Mouse (Mus musculus) heart, embryonic 14.5 days (tissue): ENCODE data around the gene Nhsl2. TPM values are rescaled to one million over a fixed set of nuclear protein-coding genes. Genes with fewer than 3 reads are reported as not detected.
"Not testable (repeated sequence)": the region's sequence is repeated elsewhere in the genome, so short reads cannot be mapped to it uniquely, and the experiment has no call there.

Experiments
- ATAC-seq: fragments of 200-750 bp; cut with Nextera tagmentation; 2 replicates; pipeline ENCODE4 v1.8.0; 2017; ENCODE audit warnings: low read depth, moderate TSS enrichment; ENCODE audit not compliant: insufficient number of reproducible peaks, insufficient read depth, low FRiP score
- H3K27ac ChIP-seq, 2 experiments: fragments of 200-500 bp in 1 of 2; fragments of 300-500 bp in 1 of 2; sonication (generic) in 1 of 2; replicated peaks in 1 of 2; 2 replicates each; pipeline ENCODE4 v1.5.1; 2012 to 2014; ENCODE audit warnings: low read depth in 2 of 2, low read length in 2 of 2, control low read depth in 1 of 2, mild to moderate bottlenecking in 1 of 2, mixed read lengths in 1 of 2; ENCODE audit not compliant: control insufficient read depth in 1 of 2, insufficient read depth in 1 of 2
- H3K27me3 ChIP-seq: fragments of 300-500 bp; sonication (generic); 2 replicates; pipeline ENCODE4 v1.6.1; 2014; ENCODE audit warnings: mild to moderate bottlenecking, low read length, control low read depth; ENCODE audit not compliant: control insufficient read depth, insufficient read depth
- H3K36me3 ChIP-seq: fragments of 300-500 bp; sonication (generic); 2 replicates; pipeline ENCODE4 v1.6.1; 2014; ENCODE audit warnings: mild to moderate bottlenecking, control low read depth, low read length, mixed read lengths; ENCODE audit not compliant: control insufficient read depth, insufficient read depth
- H3K4me1 ChIP-seq, 2 experiments: fragments of 200-500 bp in 1 of 2; fragments of 300-500 bp in 1 of 2; sonication (generic) in 1 of 2; 2 replicates each; pipeline ENCODE4 v1.6.1; 2012 to 2014; ENCODE audit warnings: low read length in 2 of 2, control low read depth in 1 of 2, mixed read lengths in 1 of 2; ENCODE audit not compliant: control insufficient read depth in 2 of 2, insufficient read depth in 2 of 2
- H3K4me2 ChIP-seq: fragments of 300-500 bp; sonication (generic); 2 replicates; pipeline ENCODE4 v1.6.1; 2014; ENCODE audit warnings: mild to moderate bottlenecking, low read length
- H3K4me3 ChIP-seq, 2 experiments: fragments of 200-500 bp in 1 of 2; fragments of 300-500 bp in 1 of 2; sonication (generic) in 1 of 2; 2 replicates each; pipeline ENCODE4 v1.5.1; 2012 to 2014; ENCODE audit warnings: low read length in 2 of 2, mild to moderate bottlenecking in 2 of 2, control low read depth in 1 of 2, low read depth in 1 of 2, moderate library complexity in 1 of 2; ENCODE audit not compliant: control insufficient read depth in 1 of 2, insufficient read depth in 1 of 2
- H3K9ac ChIP-seq: fragments of 300-500 bp; sonication (generic); 2 replicates; pipeline ENCODE4 v1.6.1; 2014; ENCODE audit warnings: mild to moderate bottlenecking, low read length
- H3K9me3 ChIP-seq: fragments of 300-500 bp; sonication (generic); 2 replicates; pipeline ENCODE4 v1.6.1; 2016; ENCODE audit warnings: low read length, control low read depth; ENCODE audit not compliant: control insufficient read depth
- WGBS: fragments of 180-500 bp; shearing (Covaris S2); extraction: QIAGEN DNeasy Blood & Tissue Kit; methylation state at CpG from one replicate; pipeline ENCODE4 v1.1.7; 2014; 5-methylcytosine and 5-hydroxymethylcytosine counted together
- polyA plus RNA-seq: library from polyadenylated mRNA; unstranded; fragments of >200 nt; fragmentation: Nextera tagmentation; extraction: Ambion mirVana; gene quantifications from 2 replicates; pipeline ENCODE4 v1.2.1, GENCODE M21; 2014

Gene Nhsl2
- polyA plus RNA-seq, 1 experiment from 2014 or later: 15.5 TPM

DNA sequence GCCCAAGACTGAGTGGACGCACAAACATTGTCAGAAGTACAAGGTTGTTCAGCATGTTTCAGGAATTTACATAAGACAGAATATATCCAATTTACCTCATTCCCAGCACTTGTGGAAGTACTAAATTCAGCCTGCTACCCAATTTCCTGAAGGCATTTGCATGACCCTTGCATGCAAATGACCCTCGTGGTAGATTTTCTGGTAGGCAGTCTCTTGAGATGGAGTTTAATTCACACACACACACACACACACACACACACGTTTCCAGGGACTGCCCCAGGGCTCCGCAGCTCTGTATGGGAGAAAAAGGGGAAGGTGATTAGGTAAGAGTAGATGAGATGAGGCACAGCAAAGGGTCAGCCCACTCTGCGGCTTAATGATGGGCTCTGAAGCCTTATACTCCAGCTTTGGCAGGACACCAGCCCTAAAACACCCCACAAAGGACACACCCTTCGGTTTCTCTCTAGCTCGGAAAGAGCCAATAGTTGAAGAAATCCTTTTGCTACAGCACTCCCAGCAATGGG lies 245.3 kb downstream of the Nhsl2 start:
- no peak overlapping the region for H3K9ac ChIP-seq
- no peak for ATAC-seq
- 73% methylated on average over 7 of the region's 7 CpGs for WGBS
- H3K4me2 ChIP-seq: no peak overlapping the region
- H3K27ac ChIP-seq: no peak overlapping the region
- H3K36me3 ChIP-seq: no peaks in the 10 kb centered on the region
- H3K27me3 ChIP-seq: no peaks in the 10 kb centered on the region
- H3K9me3 ChIP-seq: no peaks in the 10 kb centered on the region
- H3K4me3 ChIP-seq: no peak overlapping the region
- no peaks in the 10 kb centered on the region for H3K4me1 ChIP-seq

DNA sequence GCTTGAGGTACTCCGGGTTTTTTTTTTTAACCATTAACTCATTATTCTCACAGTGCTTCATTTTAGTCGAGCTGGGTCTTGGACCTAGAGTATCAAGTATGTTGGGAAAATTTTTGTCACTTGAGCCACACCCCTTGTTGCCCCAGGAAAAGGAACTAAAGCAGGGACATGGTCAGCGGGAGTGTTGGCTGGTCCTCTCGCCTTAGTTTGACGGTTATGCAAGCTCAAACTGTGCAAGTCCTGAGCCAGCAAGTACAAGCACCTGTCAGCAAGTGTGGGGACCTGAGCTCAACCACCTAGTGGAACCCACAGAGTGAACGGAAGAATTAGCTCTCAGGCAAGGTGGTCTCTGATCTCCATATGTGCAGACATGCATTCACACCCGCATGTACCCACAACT lies 252.7 kb downstream of the Nhsl2 start:
- H3K4me3 ChIP-seq: no peak overlapping the region
- H3K36me3 ChIP-seq: no peaks in the 10 kb centered on the region
- H3K9ac ChIP-seq: no peak overlapping the region
- no peaks in the 10 kb centered on the region for H3K27me3 ChIP-seq
- no peak for ATAC-seq
- no peak overlapping the region for H3K4me2 ChIP-seq
- no peaks in the 10 kb centered on the region for H3K9me3 ChIP-seq
- H3K4me1 ChIP-seq: no peaks in the 10 kb centered on the region
- no peak overlapping the region for H3K27ac ChIP-seq
- WGBS: 57% methylated on average over 7 of the region's 7 CpGs

DNA sequence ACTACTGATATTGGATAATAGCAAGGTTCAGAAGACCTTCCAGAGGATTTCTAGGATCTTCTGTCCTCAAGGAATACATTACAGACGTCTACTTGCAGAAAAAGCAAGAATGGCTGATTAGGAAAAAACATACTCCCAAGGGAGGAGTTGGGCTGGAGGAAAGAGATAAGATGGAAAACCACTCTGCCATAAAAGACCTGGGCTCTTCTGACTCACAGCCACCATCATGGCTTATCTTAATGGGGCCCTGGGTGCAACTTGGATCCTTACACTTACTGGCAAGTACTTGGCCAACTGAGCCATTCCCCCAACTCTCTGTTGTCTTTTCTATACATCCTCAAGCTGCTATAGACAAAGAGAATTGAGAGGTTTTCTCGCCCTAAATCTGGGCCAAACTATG lies 254.6 kb downstream of the Nhsl2 start:
- not testable (repeated sequence) for ATAC-seq, H3K36me3 ChIP-seq, H3K9me3 ChIP-seq, H3K4me3 ChIP-seq, H3K27ac ChIP-seq, H3K4me2 ChIP-seq, H3K4me1 ChIP-seq, H3K9ac ChIP-seq, H3K27me3 ChIP-seq
- WGBS: 41% methylated on average over 2 of the region's 2 CpGs

DNA sequence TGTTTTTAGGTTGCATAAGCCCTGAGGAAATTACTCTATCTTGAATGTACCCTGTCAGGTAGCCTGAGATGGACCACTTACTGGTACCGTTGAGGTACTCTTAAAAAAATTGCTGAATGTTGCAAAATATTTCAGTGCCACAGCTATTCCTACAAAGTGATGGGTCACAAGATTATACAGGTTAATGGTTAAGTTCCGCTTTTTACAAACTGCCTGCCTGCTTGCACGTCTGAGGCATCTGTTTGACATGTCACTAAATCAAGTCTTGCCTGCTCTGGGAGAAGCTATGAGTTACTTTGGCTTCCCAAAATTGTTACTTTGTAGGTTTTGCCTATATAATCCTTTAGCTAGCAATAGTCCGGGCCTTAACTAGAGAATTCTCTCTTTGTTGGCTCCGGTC lies 260.2 kb downstream of the Nhsl2 start:
- 65% methylated on average over 5 of the region's 5 CpGs for WGBS
- not testable (repeated sequence) for ATAC-seq

DNA sequence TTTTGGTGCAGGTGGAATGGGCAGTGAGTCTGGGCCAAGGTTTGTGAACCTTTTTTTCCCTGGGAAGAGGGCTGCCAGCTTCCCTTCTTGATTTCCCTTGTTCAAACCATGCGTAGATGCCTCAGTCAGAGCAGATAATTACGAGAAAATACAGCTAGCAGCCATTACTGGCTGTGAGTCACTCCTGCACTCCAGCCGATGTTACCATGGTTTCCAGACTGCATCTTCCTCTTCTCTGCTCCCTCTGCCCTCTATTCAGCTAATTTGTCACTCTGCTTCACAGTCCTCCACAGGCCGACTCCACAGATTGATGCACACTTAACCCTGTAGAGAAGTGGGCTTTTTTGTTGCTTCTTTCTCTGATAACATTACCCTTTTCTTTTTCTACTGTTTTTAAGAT lies 266.5 kb downstream of the Nhsl2 start:
- Histone ChIP-seq H3K4me2 (no peak overlapping the region), H3K27me3 (no peaks in the 10 kb centered on the region), H3K9ac (no peak overlapping the region), H3K4me1 (peaks cover 0 to 4% of the 10 kb centered on the region in 2 experiments; a peak in 1 of 4 replicates), H3K27ac (no peak overlapping the region), H3K36me3 (no peaks in the 10 kb centered on the region), H3K4me3 (no peak overlapping the region), H3K9me3 (no peaks in the 10 kb centered on the region)
- WGBS: 53% methylated on average over 4 of the region's 4 CpGs
- no peak for ATAC-seq

More for the DNA sequence above, 260.2 kb downstream of the Nhsl2 start:
- H3K4me1 ChIP-seq, H3K36me3 ChIP-seq, H3K4me2 ChIP-seq, H3K4me3 ChIP-seq, H3K9me3 ChIP-seq, H3K27me3 ChIP-seq, H3K9ac ChIP-seq, H3K27ac ChIP-seq: not testable (repeated sequence)

DNA sequence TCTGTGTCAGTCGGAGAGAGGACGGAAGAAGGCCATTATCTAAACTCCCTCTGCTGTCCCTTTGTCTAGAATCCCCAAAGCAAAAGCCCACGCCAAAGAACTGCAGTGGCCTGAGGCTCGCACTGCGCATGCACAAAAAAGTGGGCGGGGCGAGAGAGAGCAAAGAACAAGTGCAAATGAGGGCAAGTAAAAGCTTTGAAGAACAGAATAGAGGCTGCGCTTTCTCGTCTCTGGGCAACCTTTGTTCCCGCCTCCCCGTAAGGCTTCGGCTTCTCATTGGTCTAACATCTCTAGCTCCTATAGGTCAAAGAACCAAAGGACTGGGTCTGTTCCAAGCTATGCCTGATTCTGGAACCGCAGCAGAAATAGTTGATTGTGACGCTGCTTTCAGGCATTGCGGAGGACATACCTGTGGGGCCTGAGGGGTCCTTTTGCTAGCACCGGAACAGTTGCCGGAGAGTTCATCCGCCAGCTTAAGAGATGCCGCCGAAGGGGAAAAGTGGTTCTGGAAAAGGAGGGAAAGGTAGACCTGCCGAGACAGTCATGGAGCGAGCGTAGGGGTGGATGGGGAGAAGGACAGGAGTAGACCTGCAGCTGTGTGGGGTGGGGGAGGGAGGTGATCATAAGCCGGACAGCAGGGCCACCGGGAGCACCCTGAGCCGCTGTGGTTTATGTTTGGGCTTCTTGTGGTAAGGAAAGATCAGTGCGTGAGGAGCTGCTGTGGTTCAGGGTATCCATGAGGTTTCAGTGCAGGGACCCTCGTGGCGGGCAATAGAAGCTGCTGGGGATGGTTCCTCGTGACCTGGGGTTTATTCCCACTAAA lies 270.1 kb downstream of the Nhsl2 start, which contains the start of gene Pin4:
Gene Pin4 (plus strand): TSS at position 406 of the 823 bp plus-strand sequence.
- Histone ChIP-seq H3K27me3 (no peaks in the 10 kb centered on the region), H3K36me3 (peaks cover 18% of the 10 kb centered on the region), H3K9ac (peak within 1 kb of the TSS; percentile 80), H3K4me3 (peak within 1 kb of the TSS; percentile 64 to 76), H3K9me3 (no peaks in the 10 kb centered on the region), H3K27ac (peak within 1 kb of the TSS in 1 of 2 experiments; percentile 37; a peak in 2 of 4 replicates), H3K4me1 (peaks cover 0 to 4% of the 10 kb centered on the region in 2 experiments; a peak in 1 of 4 replicates), H3K4me2 (peak within 1 kb of the TSS; percentile 69)
- peak; percentile 99 for ATAC-seq
- 13% methylated on average over 30 of the region's 30 CpGs for WGBS

DNA sequence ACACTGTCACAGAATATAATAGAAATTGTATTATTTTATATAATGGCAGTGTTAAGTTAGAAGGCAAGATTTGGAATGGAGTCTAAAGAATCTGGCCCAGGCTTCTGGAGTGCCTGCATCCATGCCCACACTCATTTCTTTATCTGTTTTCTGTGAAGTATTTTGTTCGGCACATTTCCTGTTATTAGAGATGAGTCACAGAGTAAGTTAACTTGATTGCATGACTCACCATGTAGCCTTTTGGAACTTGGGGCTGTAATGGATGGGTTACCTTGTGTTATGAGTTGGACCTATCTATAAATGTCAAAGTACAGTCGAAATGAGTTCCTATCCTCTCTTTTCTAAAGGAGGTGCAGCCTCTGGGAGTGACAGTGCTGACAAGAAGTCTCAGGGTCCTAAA lies 272.1 kb downstream of the Nhsl2 start:
- no peak for ATAC-seq
- WGBS: 67% methylated on average over 2 of the region's 2 CpGs
- H3K36me3 ChIP-seq: peaks cover 33% of the 10 kb centered on the region
- peaks cover 0 to 4% of the 10 kb centered on the region in 2 experiments; a peak in 1 of 4 replicates for H3K4me1 ChIP-seq
- no peak overlapping the region for H3K4me3 ChIP-seq
- no peak overlapping the region for H3K4me2 ChIP-seq
- H3K27ac ChIP-seq: no peak overlapping the region
- no peaks in the 10 kb centered on the region for H3K27me3 ChIP-seq
- no peaks in the 10 kb centered on the region for H3K9me3 ChIP-seq
- no peak overlapping the region for H3K9ac ChIP-seq
